Mouse (Mus musculus): ENCODE measurements at regions not wholly inside any gene's neighbourhood (a gene's known extent, or its start where the extent isn't known, plus 50 kb on each side); places are given as distances from the start of the nearest gene placed in this dataset.
A peak's percentile ranks its signal among the peaks of the same experiment; 100 is the strongest.

GRCm38 (mm10) chr2:30718741-30719381 is 84.6 kb downstream of the 1700001O22Rik start:
- DNase-seq = peak; percentile 80 to 82
- intact Hi-C loops (cut with DNase I) = loop anchor here (2.0 kb wide), 2 partner anchors 54 to 248 kb away; no protein-coding TSS in a partner anchor

- peak; percentile 88 to 91 for DNase-seq
- intact Hi-C loops (cut with DNase I) = loop anchor here (2.0 kb wide), 2 partner anchors 54 to 248 kb away; no protein-coding TSS in a partner anchor
Measured at GRCm38 (mm10) chr2:30718329-30718675, 85.2 kb downstream of the 1700001O22Rik start.

DNA sequence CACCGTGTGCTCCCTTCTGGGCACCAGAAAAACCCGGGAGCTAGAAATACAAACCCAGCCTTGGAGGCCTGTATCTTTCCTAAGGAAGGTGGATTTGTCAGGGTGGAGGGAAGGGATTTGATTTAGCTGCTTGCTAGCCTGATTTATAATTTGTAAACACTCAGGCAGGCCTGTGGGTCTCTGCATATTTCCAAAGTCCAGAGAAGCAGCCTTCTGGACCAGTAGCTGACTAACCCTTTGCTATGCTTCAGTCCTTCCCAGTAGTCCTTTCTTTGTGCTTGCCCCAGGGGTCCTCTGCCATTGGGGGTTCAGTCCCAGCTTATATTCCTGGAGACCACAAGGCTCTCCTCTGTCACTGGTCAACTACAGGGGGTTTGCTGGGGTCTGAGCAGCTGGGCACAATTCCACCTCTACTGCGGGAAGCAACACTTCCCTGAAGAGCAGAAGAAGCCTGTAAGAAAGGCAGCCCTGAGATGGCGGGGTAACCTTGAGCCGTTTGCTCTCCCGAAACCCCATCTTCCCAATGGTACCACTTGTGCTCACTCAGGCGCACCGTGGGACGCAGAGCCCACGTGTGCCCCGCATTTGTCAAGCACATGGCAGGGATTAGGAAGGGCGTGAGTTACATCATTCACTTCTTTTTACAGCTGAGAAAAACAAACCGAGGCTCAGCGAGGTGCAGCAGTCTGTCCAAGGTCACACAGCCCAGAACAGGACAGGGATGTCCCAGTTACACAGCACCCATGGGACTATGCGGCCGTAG is 85.7 kb downstream of the 1700001O22Rik start:
- intact Hi-C loops (cut with DNase I) = loop anchor here (2.0 kb wide), 2 partner anchors 55 to 247 kb away; no protein-coding TSS in a partner anchor
- peak in 1 of 2 experiments; percentile 43 for DNase-seq

DNA sequence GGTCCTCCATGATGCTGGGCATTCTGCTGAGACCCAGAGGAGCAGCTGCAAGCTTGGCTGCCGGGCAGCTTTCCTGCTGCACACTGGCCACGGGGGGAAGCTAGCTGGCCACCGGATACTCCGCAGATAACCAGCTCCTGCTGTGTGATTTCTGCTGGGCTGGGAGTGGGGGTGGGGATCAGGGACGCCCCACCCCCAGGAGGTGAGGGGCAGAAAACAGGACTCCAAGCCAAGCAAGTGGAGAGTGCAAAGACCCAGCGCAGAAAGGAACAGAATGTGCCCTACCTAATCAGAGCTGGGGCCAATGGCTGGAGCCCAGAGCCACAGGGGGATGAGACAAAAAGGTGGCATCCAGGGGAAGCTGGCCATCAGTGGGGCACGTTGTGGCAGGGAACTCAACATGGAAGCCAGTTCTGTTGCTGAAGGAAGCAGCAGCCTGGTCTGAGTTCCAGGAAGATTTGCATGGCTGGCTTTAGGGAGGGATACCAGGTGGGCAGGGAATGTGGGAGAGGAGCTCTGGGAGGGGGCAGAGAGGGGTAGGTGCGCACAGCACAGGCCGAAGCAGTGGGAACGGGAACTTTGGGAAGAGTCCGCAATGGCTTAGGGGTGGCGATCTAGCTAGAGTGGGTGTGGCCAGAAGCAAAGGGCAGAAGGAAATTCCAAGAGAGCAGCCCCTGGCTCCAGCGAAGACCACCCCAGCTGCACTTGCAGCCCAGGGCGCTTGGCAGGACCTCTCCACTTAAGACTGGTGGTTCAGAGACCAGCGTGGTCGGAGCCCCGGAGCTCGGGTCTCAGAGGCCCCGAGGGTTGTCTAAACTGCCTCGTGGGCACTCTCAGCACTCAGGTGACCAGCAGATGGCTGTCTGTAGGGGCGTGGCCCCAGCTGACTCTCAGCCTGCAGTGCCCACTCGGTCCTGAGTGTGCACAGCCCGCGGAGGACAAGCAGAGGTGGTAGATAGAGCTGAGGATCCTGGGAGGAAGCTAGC is 86.6 kb downstream of the 1700001O22Rik start:
- peak; percentile 56 to 73 for DNase-seq
- intact Hi-C loops (cut with DNase I) = no loop called here

- intact Hi-C loops (cut with DNase I) = no loop called here
- no peak for DNase-seq
Measured at GRCm38 (mm10) chr2:30715720-30716310, 87.6 kb downstream of the 1700001O22Rik start.

DNA sequence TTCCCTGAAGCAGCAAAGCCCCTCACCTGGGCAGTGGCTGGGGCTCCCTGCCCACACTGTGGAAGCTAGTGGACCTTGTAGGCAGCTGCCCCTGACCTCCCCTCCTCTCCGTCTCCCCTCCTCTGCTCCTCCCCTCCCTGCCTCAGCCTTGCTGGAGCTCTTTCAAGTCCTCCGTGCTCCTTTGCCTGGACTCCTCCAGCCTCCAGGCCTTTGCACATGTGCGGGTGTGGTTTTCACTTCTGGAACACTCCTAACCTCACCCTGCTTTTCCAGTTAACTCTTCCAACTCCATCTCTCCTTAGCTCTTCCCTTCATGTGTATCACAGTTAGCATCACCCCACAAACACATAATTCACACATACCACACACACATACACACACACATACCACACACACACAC is 89.9 kb downstream of the 1700001O22Rik start:
- DNase-seq = peak in 1 of 2 experiments; percentile 63
- intact Hi-C loops (cut with DNase I) = loop anchor here (2.0 to 5.0 kb wide), 2 partner anchors 81 to 271 kb away; no protein-coding TSS in a partner anchor

- intact Hi-C loops (cut with DNase I) = loop anchor here (2.0 to 5.0 kb wide), 2 partner anchors 82 to 271 kb away; no protein-coding TSS in a partner anchor
- DNase-seq = peak in 1 of 2 experiments; percentile 55
Measured at GRCm38 (mm10) chr2:30712841-30713401, 90.5 kb downstream of the 1700001O22Rik start.

- DNase-seq = peak; percentile 91 to 94
- intact Hi-C loops (cut with DNase I) = loop anchor here (2.0 to 5.0 kb wide), 2 partner anchors 83 to 270 kb away; no protein-coding TSS in a partner anchor
Measured at GRCm38 (mm10) chr2:30711853-30712498, 91.5 kb downstream of the 1700001O22Rik start.

GRCm38 (mm10) chr2:30711476-30711852 is 92.0 kb downstream of the 1700001O22Rik start:
- DNase-seq = no peak

GRCm38 (mm10) chr2:30710895-30711294 is 92.6 kb downstream of the 1700001O22Rik start:
- intact Hi-C loops (cut with DNase I) = loop anchor here (5.0 kb wide), 1 partner anchor 269 kb away; no protein-coding TSS in a partner anchor
- peak; percentile 2 to 6 for DNase-seq

More at GRCm38 (mm10) chr2:30711476-30711852, 92.0 kb downstream of the 1700001O22Rik start:
- intact Hi-C loops (cut with DNase I) = loop anchor here (5.0 kb wide), 1 partner anchor 269 kb away; no protein-coding TSS in a partner anchor

- peak in 1 of 2 experiments; percentile 30 for DNase-seq
- intact Hi-C loops (cut with DNase I) = loop anchor here (2.0 to 10.0 kb wide), 2 partner anchors 51 to 115 kb away; partner anchors contain the start of gene Cstad
Measured at GRCm38 (mm10) chr2:30709386-30709884, 94.0 kb downstream of the 1700001O22Rik start.

DNA sequence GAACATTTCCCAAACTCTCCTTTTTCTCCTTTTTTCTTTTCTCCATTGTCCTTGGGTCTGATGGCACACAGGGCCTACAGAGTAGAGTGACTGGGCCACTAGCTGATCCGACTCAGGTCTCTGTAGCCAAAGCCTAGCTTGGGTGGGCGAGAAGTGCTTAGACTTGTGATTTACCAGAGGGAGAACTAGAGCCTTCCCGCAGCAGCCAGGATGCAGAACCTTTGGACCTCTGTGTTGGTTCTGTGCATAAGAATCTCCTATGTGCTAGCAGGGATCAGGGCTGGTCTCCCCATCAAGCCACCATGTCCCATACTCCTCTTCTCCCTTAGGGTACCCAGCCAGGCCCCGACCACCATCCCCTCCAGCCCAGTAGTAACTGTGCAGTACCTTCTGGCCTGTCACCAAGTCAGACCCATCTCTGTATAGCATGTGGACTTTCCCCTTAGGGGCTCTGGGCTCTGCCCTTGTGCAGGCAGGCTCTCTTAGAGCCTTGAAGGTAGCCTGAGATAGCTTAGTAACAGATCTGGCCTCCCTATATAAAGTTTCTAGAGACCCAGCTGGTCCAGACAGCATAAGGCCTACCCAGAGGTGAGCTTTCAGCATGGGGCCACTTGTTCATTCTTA is 94.6 kb downstream of the 1700001O22Rik start:
- intact Hi-C loops (cut with DNase I) = loop anchor here (1.0 to 10.0 kb wide), 3 partner anchors 19 to 114 kb away; partner anchors contain the start of gene Cstad
- peak in 1 of 2 experiments; percentile 16 for DNase-seq

DNA sequence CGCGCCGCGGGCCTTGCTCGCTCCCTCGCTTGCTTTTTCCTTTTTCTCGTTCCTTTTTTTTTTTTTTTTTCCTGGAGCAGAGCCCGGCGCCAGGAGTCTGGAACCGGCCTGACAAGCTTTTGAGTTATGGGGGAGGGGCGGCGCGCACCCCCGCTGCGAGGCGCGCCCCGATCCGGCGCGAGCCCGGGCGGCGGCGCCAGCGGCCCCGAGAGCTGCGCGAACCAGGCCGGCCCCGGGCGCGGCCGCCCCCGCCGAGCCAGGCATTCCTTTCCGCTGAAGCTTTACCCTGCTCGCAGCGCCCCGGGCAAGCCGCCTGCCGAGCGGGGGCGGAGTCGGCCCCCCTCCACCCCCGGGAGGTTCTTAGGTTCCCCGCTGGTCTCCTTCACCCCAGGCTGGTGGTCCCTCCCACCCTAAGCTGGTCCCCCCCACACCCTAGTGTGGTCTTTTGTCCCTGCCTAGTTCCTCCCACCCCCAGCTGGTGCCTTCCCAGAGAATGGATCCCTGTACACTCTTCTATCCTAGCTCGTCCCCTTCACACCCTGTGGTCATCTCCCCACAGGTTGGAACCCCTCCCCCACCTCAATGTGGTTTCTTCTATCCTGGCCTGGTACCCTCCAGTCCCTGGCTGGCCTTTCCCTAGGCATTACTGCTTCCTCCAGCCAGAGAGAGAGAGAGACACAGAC is 95.3 kb downstream of the 1700001O22Rik start:
- DNase-seq = peak; percentile 77 to 86
- intact Hi-C loops (cut with DNase I) = loop anchor here (1.0 to 10.0 kb wide), 3 partner anchors 18 to 113 kb away; partner anchors contain the start of gene Cstad

- DNase-seq = peak; percentile 71 to 78
- intact Hi-C loops (cut with DNase I) = loop anchor here (10.0 kb wide), 1 partner anchor 113 kb away; the partner anchor contains the start of gene Cstad
Measured at GRCm38 (mm10) chr2:30707099-30708000, 96.1 kb downstream of the 1700001O22Rik start.

DNA sequence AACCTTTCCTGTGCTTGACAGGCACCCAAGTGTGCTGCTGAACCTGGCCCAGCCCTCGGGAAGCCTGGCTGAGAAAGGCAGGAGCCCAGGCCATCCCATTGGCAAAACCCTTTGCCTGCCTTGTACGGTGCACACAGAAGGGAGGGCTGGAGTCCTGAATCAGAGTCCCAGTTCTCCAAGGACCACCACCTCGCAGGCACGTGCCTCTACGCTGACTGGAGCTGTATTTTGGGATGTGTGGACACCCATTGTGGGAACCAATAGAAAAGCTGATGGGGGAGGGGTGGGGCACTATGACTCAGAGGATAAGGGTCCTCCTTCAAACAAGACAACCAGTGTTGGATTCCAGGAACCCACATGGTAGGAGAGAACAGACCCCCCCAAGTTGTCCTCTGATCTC is 97.4 kb downstream of the 1700001O22Rik start:
- intact Hi-C loops (cut with DNase I) = loop anchor here (10.0 kb wide), 1 partner anchor 111 kb away; the partner anchor contains the start of gene Cstad
- no peak for DNase-seq

- intact Hi-C loops (cut with DNase I) = loop anchor here (10.0 kb wide), 1 partner anchor 109 kb away; the partner anchor contains the start of gene Cstad
- no peak for DNase-seq
Measured at GRCm38 (mm10) chr2:30703308-30703707, 100.2 kb downstream of the 1700001O22Rik start.

Data from heart, postnatal 36 days (tissue).